Mouse (Mus musculus): ENCODE measurements around the gene Ep400.

Ep400 gene

DNA sequence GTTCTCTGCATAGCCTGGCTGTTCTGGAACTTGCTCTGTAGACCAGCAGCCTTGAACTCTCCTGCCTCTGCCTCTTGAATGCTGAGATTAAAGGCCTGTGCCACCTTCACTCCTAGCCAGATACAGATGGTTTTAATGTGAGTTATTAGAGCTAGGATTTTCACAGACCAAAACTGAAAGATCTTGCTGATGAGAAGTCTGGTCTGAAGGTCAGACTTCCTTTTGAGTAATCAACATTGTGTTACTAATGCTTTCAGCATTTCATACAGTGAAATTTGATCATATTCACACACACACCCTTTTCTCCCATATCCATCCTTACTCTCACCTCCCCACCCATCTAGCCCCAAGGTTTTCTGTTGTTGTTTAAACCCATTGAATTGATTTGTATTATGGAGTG, 110.8 kb downstream of the Ep400 start:
- no peak for DNase-seq

DNA sequence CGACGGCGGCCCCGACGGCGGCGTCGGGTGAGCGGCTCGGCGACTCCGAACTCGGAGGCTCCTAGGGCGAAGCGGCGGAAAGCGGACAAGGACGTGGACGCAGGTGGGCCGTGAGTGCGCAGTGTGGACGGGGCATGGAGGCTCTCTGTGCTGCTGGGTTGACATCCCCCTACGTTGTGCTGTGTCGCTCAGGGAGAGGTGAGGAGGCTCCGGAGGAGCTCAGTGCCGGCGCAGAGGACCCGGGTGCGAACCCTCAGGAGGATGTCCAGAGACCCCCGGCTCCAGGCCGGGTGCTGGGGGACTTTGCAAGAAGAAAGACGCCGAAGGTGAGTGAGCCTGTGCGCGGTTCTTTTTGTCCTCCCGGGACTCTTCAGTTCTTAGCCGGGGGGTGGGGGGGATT, 116.8 kb downstream of the Ep400 start:
- DNase-seq, result no peak

DNA sequence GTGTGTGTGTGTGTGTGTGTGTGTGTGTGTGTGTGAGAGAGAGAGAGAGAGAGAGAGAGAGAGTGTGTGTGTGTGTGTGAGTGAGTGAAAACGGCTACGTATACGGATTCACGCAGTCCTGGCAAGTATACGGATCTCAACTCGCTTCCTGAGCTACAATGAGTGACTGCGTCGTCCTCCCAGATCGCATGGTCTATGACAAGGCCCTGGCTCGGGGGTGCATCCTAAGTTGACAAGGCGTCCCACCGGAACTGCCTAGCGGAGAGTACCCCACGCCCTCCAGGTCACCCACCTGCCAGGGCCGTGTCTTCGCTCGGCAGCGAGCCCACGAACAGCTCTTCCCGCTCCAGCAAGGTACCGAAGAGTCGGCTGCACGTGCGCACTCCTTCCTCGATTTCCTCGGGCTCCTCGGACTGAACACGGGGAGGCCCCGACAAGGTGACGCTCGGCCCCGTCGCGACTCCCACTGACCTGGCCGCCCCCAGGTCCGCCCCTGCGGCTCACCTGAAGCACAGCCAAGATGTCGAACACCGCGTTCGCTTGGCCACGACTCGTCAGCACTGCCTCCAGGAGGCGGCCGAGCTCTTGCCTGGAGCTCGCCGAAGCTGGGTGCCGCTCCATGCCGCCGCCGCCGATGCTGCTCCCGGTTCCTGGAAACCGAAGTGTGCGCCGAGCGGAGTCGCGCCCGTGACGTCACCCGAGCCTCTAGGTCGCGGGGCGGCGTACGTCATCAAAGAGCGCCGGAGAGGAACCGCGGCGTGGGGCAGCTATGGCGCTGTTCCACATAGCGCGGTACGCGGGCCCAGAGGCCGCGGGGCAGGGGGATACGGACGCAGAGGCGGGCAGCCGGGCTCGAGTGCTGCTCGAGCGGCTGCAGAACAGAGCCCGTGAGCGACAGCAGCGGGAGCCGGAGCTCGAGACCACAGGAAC, 117.5 kb downstream of the Ep400 start, which contains the start of the genes Noc4l and Ddx51:
Gene Noc4l (minus strand): TSS at position 699 of the 930 bp plus-strand sequence.
Gene Ddx51 (plus strand): TSS at position 733 of the 930 bp plus-strand sequence.
- DNase-seq, result peak; percentile 97

DNA sequence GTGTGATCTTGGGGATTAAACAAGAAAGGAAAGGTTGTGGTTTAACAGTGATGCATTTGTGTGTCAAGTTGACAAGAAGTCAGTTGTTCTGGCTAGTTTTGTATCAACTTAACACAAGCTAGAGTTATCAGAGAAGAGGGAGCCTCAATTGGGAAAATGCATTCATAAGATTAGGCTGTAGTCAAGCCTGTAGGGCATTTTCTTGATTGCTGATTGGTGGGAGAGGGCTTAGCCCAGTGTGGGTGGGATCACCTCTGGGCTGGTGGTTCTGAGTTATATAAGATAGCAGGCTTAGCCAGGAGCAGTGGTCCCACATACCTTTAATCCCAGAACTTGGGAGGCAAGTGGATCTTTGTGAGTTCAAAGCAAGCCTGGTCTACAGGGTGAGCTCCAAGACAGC, 124.1 kb downstream of the Ep400 start:
- no peak for DNase-seq

DNA sequence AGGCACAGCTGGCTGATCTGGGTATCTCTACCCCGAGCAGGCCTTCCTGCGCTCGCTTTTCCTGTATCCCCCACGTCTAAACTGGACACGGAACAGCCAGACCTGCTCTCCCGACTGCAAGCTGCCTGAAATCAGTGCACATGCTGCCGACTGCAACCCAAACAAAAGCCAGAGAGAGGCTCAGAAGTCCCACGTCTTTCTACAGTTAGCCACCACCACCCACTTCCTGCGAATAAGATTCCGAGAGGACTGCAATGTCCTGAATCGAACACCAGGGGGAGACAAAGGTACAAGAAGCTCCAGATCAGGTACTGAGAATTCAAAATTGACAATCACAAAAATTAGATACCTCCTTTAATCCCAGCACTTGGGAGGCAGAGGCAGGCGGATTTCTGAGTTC, 131.1 kb downstream of the Ep400 start:
- peak; percentile 79 for DNase-seq

DNA sequence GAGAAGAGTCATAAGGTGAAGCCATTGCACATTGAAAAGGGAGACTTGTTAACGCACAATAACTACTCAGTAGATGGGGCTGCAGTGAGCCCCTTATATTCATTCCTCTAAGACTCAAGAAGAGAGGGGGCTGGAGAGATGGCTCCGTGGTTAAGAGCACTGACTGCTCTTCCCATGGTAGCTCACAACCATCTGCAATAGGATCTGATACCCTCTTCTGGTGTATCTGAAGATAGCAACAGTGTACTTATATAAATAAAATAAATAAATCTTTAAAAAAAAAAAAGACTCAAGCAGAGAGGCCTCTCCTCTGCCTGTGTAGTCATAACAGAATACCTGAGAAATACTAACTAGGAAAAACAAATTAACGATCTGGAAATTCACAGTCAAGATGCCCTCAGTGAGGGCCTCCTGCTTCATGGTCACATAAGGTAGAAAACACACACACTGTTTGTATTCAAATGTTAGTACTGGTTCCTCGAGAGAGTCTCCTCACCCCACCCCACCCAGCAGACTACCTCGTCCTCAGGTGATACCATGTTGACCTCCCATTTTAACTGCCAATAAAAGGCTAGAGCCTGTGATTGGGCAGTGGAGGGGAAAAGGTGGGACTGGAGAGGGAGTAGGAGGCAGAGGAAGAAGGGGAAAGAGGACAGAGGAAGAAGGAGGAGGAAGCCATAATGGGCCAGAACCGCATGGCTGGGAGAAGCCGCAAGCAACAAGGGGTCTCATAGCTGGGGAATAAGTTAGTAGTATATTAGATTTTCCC, 132.0 kb downstream of the Ep400 start:
- DNase-seq, result no peak

DNA sequence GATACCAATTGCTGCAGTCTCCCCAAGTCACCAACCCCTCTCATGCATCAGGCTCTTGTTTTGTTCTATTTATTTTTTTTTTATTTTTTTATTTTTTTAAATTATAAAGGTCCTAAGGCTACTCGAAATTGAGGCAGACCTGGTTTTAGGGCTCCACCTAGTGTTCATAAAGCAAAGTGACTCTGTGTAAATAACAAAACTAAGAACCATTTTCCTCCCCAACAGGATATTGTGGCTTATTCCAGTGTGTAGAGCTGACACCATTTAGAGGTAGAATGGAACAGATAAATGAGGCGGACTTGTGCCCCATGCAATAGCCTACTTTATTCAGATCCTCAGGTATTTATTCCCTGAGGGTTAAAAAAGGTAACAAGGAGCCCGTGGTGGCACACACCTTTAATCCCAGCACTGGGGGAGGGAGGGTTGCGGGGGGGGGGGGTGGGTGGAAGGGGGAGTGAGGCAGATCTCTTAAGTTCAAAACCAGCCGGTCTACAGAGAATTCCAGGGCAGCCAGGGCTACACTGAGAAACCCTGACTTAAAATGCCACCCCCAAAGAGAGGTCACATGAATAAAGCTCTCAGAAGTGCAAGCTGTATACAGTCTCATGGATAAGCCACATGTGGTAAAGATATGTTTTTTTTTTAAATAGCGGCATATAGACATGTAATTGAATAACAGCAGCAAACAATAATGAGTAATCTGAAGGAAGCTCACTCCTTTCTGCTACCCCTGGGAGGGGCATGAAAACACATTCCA, 134.4 kb downstream of the Ep400 start:
- peak; percentile 23 for DNase-seq

DNA sequence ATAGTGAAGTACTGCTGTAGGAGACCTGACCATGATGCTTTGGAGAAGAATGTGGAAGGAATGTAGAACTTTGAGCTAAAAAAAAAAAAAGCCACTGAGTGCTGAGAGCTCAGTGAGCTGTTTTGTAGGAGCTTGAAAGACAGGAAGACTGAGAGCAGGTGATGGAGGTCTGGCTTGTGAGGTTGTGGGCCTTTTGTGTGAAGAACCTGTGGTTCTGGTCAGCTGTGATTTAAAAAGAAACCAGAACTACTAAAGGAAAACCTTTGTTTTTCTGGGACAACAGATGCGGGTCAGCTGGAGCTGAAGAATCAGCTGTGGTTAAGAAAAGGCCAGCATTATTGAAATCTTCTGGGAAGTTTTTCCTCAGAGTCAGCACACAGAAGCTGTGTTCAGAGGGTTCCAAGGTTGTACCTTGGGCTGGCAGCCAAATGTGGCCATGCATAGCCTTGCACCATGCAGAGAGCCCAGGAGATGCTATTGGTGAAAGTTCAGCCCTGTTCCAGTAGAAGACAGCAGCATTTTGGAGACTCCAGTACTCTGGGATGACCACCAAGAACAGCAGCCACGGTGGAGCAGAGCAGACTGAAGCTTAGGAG, 140.9 kb downstream of the Ep400 start:
- DNase-seq, result no peak

DNA sequence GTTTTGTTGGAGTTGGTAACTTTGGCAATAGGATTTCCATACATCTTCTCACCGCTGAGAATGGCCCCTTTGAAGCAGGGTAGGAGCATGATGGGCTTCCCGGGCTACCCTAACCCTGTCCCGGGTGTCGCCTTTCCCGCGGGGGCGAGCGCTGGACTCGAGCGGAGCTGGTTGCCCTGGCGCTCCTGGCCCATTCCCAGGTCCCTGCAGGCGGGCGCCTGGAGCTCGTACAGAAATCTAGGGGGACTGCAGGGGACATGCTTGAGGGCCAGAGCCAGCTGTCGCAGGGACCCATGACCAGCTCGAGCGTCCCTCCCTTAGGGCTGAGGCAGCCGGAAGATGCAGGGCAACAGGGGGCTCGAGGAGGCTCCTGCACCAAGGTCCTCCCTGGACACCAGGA, 142.4 kb downstream of the Ep400 start:
- DNase-seq, result no peak

DNA sequence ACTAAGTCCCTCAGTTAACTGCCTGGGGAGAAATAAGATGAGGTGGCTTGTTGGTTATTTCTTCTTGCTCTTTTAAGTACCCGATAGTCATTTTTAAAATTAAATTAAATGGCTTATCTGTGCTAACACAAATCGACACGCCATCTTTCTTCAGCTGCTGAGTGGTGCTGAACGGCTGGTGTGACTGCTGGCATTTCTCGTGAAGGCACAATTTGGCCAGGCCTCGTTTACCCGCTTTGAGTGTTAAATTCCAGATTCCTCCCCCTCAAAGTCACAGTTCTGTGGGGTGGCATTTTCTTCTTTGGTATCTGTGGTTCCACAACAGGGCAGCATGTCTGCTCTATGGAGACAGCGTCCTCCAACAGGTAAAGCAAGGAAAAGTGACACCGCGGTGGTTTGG, 143.2 kb downstream of the Ep400 start:
- no peak for DNase-seq

DNA sequence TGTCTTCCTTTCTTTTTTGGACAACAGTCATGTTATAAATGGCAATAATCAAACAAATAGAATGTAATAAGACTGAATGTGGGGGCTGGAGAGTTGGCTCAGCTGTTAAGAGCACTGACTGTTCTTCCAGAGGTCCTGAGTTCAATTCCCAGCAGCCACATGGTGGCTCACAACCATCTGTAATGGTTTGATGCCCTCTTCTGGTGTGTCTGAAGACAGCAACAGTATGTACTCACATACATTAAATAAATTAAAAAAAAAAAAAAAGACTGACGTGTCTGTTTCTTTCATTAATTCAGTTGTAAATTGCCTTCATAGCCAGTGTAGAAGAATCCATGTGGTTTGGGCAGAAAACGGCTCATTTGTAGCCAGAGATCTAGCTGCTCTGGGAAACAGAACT, 146.2 kb downstream of the Ep400 start:
- no peak for DNase-seq

DNA sequence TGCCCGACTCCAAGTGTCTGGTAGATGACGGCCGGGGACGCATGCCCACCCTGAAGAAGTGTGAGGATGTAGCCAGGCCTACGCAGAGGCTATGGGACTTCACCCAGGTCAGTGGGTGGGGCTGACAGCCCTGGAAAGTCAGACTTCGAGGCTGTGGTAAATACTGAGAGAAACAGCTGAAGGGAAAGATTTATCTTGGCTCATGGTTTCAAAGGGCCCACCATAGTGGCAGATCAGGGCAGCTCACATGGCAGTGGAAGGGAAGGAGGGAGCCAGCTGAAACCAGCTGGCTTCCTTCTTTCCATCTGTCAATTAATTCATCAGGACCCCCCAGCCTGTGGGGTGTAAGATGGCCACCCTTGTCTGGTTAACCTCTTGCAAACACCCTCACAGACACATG, 151.3 kb downstream of the Ep400 start:
- no peak for DNase-seq
